Mouse (Mus musculus) WW6 (cell line): Measurements from ENCODE around the gene Vmn1r200.
"Not testable (repeated sequence)": the region's sequence is repeated elsewhere in the genome, so short reads cannot be mapped to it uniquely, and the experiment has no call there.

Experiments used
- DNase-seq: peaks from one replicate; pipeline ENCODE4 v3.0.0-alpha.2; 2013; ENCODE audit warnings: low read depth, low spot score

Gene Vmn1r200

DNA sequence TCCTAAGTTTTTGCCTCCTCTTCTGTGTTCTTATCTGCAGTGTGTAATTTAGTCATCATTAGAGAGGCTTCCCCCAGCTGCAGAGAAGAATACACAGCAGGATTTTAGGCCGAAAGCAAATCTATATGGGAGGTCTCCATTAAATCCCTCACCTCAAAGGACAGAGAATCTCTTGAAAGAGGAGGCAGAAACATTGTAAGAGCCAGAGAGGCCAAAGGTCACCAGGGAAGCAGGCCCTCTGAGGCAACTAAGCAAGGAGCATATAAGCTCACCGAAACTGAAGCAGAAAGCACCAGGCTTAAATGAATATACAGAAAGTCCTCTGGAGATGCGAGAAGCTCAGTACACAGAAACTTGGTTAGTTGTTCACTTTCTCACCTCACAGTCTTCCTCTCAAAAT, at the start of gene Vmn1r200:
Vmn1r200 (plus strand) TSS at position 301 of the 400 bp plus-strand sequence.
- DNase-seq, result no peak

DNA sequence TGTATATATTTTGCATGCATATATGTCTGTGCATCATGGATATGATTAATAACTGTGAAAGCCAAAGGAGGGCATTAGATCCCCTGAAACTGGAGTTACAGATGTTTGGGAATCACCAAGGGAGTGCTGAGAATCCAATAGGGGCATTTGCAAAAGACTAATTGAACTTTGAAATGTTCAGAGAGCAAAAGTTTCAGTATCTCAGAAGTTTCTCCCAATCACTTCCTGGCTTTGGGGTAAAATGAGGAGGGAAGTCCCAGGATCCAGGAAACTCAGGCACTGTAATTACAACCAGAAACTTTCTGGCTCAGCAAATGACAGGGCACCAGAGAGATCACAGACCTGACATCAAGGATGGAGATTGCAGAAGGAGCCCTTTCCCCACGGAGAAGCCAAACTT, 40.1 kb upstream of the Vmn1r200 start, which contains the start of gene Vmn1r198:
Vmn1r198 (plus strand) TSS at position 301 of the 400 bp plus-strand sequence.
- DNase-seq, result no peak

DNA sequence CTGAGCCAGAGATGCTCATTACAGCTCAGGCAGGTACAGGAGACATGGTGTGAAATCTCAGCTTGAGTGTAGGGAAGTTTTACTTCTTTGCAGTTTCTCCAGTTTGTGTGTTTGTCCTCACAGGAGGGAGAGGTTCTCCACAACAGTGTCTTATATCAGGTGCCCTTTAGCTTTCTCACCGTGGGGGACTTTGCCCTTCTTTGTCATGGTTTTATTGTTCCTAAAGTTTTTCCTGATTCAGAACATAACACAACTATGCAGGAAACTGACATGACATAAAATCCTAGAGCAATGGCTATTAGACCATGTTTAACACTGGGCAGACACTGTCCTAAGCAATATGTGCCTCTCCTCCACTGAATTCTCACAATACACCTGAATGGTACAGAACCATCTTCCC, 39.4 kb upstream of the Vmn1r200 start:
- no peak for DNase-seq

DNA sequence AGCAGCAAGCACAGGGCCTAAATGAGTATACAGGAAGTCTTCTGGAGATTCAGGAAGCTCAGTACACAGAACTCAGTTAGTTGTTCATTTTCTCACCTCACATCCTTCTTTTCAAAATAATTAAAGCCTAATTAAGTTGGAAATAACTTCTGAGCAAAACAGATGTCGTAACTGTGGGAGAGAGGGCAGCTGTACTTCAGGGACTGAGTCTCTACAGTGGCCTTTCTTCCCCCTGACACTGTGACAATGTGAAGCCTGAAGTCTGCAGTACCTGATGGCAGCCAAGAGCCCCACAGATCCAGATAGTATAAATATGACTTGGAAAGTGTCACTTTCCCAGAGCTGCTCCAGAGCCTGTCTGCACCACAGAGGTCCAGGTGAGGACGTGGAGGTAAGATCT, 10.7 kb upstream of the Vmn1r200 start, which contains the start of gene Vmn1r199:
Vmn1r199 (plus strand) TSS at position 301 of the 400 bp plus-strand sequence.
- DNase-seq, result no peak

DNA sequence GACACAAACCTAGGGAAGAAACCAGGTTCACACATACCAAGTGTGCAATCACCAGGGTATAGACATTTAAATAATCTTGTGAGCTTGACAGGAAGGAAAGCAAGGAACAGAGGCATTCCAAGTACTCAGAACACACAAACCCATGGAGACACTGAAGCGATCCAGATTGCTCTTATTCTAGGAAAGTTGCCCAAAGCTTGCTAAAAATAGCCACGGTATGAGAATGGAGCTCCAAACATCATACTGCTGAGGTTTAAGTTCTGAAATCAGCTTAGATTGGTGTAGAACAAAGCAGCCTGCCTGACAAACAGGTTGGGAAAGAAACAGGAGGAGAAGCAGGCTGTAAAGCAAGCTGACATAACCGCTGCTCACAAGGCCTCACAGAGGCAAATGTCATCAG, 9.0 kb upstream of the Vmn1r200 start:
- not testable (repeated sequence) for DNase-seq

DNA sequence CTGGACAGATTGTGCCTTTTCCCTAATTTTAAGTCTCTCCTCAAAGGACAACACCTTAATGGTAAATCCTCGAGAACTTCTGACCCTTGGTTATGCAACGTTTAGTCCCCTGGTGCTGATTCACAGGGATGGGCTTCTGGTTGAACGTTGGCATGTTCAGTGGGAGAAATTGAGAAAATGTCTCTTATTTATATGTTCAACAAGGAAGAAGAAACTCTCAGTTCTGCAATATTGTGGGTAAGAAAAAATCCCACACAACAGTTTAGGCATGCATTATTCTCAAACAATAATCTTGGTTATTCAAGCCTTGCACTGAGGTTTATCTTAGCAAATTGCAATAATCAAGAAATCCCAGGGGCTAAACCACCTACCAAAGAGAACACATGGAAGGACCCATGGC, 6.8 kb upstream of the Vmn1r200 start:
- no peak for DNase-seq

DNA sequence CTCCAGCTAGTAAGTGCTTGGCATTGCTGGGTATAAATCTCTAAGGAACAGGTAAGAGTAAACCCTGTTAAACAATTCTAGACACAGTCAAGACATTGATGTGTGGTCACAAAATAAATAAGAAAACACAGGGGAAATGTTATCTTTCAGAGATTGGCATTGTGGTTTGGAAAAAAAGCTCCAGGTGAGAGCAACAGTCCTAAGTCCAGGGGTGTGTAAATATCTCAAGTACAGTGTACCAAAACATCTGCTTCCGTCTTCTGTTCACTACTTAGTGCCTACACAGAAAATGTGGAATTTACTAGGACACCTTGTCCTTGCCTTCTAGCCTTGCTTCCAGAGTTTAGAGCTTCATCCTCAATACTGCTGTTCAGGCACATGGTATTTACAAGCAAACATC, 3.1 kb upstream of the Vmn1r200 start:
- no peak for DNase-seq

DNA sequence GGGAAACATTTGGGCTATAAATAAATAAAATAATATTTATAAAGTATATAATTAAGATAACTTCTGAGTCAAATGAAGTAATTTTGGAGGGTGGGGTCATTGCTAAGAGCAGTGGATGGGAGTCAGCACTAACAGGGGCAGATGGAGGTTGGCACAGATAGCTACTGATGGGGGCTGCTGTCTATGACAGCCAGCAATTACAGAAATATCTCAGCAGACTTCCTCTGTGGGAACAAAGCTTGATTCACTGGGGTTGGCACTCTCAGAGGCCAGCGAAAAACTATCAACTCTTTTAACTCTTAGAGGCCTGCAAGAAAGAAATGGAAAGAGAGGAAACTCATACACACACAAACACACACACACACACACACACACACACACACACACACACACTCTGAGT, 12.8 kb downstream of the Vmn1r200 start:
- DNase-seq, result no peak
